Mouse (Mus musculus): ENCODE data around the gene Rgl1. TPM values are rescaled to one million over a fixed set of nuclear protein-coding genes. Genes with fewer than 3 reads are reported as not detected.

Rgl1 gene
- polyA plus RNA-seq, 2 experiments, result 28.5 to 40.5 TPM

DNA sequence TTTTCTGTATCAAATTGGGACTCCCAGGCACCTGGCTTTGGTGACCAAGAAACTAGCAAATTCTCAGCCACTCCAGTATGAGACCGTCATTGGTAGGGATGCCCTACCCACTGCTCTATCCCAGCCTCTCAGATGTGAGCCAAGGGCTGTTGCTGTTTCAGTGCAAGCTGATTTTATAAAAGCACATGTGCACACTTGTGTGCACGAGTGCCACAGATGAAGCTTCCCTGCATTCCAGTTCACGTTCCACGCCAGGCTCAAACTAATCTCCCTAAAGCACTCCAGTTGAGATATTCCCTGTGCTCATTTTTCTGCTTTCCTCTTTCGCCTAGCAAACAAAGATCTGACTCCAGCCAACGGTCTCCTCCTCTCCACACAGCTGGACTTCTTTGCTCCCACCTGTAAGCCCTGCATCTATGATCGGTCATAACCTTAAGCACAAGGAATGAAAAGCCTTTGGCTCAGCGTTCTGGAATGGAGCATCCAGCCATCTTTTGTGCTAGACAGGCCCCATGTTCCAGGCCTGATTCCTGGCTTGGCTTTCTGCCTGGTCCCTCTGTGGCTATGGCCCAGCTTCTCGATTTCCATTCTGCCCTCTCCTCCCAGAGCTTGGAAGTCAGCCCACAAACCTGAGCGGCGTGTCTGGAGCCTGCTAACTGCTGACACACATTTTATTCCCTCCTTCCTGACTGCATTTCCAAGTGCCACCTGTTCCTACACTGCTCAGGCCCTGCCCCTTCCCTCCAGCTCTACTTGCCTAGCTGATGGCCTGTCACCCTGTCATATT lies 125.8 kb downstream of the Rgl1 start:
- peak overlapping the region; percentile 76 for H3K27ac ChIP-seq (replicated peaks; ENCODE audit: low read depth, low read length)
- peak; percentile 88 for ATAC-seq (ENCODE audit: low FRiP score, low read depth)
- no peak for TF ChIP-seq POLR2A (IDR thresholded peaks at IDR 0.05; ENCODE audit: borderline replicate concordance, extremely low read depth, insufficient read depth, insufficient read length)

DNA sequence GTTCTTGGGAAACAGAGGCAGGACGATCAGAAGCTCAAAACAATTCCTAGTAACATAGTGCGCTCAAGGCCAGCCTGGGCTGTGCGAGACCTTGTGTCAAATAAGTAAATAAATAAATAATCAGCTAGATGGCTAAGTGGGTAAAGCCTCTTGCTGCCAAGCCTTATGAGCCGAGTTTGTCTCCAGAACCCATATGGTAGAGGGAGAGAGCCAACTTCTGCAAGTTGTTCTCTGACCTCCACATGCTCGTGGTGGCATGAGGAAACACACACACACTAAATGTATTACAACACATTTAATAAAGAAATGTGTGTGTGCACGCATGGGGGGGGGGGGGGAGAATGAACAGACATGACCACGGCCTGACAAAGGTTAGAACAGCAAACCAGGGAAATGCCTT lies 126.8 kb downstream of the Rgl1 start:
- Histone ChIP-seq H3K36me3 (ENCODE audit: control insufficient read depth, insufficient read depth, low read length) (no peaks in the 10 kb centered on the region), H3K9me3 (ENCODE audit: control insufficient read depth, low read length) (no peaks in the 10 kb centered on the region), H3K9ac (ENCODE audit: low read depth, low read length, severe bottlenecking) (no peak overlapping the region), H3K4me2 (replicated peaks; ENCODE audit: low read depth, low read length, severe bottlenecking) (no peak overlapping the region), H3K27ac (replicated peaks; ENCODE audit: low read depth, low read length) (no peak overlapping the region), H3K27me3 (ENCODE audit: control insufficient read depth, insufficient read depth, low read length) (no peaks in the 10 kb centered on the region), H3K4me1 (ENCODE audit: control insufficient read depth, insufficient read depth, low read length) (peaks cover 26% of the 10 kb centered on the region), H3K4me3 (replicated peaks; ENCODE audit: low read length) (no peak overlapping the region)
- 66% methylated on average over 7 of the region's 7 CpGs for WGBS
- DNase-seq (ENCODE audit: low spot score) (no peak), ATAC-seq (ENCODE audit: low FRiP score, low read depth) (no peak)
- no peak for TF ChIP-seq POLR2A (IDR thresholded peaks at IDR 0.05; ENCODE audit: borderline replicate concordance, extremely low read depth, insufficient read depth, insufficient read length)

More for the DNA sequence above, 125.8 kb downstream of the Rgl1 start:
- H3K27me3 ChIP-seq (ENCODE audit: control insufficient read depth, insufficient read depth, low read length), result no peaks in the 10 kb centered on the region
- no peak overlapping the region for H3K4me3 ChIP-seq (replicated peaks; ENCODE audit: low read length)
- DNase-seq (ENCODE audit: low spot score), result peak; percentile 93
- H3K36me3 ChIP-seq (ENCODE audit: control insufficient read depth, insufficient read depth, low read length), result no peaks in the 10 kb centered on the region
- H3K4me1 ChIP-seq (ENCODE audit: control insufficient read depth, insufficient read depth, low read length), result peaks cover 26% of the 10 kb centered on the region
- no peak overlapping the region for H3K4me2 ChIP-seq (replicated peaks; ENCODE audit: low read depth, low read length, severe bottlenecking)
- H3K9ac ChIP-seq (ENCODE audit: low read depth, low read length, severe bottlenecking), result no peak overlapping the region
- H3K9me3 ChIP-seq (ENCODE audit: control insufficient read depth, low read length), result no peaks in the 10 kb centered on the region
- 26% methylated on average over 11 of the region's 11 CpGs for WGBS

DNA sequence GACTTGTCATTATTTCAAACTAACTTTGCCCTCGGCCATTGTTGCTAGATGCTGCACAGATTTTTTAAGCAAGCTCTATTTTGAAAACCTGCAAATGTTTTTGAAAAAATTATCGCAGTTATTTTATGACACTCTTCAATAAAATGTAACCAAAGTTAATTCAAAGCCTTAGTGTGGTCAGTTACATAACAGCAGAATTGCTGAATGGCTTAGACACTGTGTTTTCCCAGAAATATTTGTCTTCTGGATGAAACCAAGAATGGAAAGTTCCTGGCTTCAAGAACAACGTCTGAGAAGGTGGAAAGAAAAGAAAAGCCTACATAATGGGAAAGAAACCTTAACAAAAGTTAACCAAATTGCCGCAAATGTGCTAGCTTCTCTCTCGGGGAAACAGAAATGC lies 131.5 kb downstream of the Rgl1 start:
- Histone ChIP-seq H3K36me3 (ENCODE audit: control insufficient read depth, insufficient read depth, low read length) (no peaks in the 10 kb centered on the region), H3K27ac (replicated peaks; ENCODE audit: low read depth, low read length) (no peak overlapping the region), H3K4me1 (ENCODE audit: control insufficient read depth, insufficient read depth, low read length) (0 out of 2 replicates have a peak, but pooled peaks cover 2% of the 10 kb centered on the region), H3K27me3 (ENCODE audit: control insufficient read depth, insufficient read depth, low read length) (no peaks in the 10 kb centered on the region), H3K9ac (ENCODE audit: low read depth, low read length, severe bottlenecking) (no peak overlapping the region), H3K4me2 (replicated peaks; ENCODE audit: low read depth, low read length, severe bottlenecking) (no peak overlapping the region), H3K9me3 (ENCODE audit: control insufficient read depth, low read length) (no peaks in the 10 kb centered on the region), H3K4me3 (replicated peaks; ENCODE audit: low read length) (no peak overlapping the region)
- DNase-seq (ENCODE audit: low spot score) (no peak), ATAC-seq (ENCODE audit: low FRiP score, low read depth) (no peak)
- TF ChIP-seq POLR2A (IDR thresholded peaks at IDR 0.05; ENCODE audit: borderline replicate concordance, extremely low read depth, insufficient read depth, insufficient read length), result no peak
- 79% methylated on average over 5 of the region's 5 CpGs for WGBS

DNA sequence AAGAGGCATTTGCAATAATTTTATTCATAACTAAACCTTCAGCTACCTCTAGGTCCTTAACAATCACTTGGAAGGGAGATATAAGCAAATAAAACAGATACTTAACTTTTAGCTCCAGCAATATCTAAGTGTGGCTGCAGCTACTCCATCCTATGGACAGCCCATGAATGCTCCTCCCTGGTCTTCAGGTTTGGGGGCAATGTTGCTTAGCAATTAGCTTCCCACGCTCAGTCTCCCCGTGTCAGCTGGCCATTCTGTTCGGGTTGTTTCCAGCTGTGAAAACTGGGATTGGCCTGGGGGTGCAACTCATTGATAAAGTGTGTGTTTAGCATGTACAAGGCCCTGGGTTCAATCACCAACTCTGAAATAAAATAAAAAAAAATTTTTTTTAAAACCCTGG lies 136.4 kb downstream of the Rgl1 start:
- H3K27me3 ChIP-seq (ENCODE audit: control insufficient read depth, insufficient read depth, low read length), result no peaks in the 10 kb centered on the region
- whole genome bisulfite sequencing, result 65% methylated on average over 3 of the region's 3 CpGs
- no peak overlapping the region for H3K4me2 ChIP-seq (replicated peaks; ENCODE audit: low read depth, low read length, severe bottlenecking)
- no peak overlapping the region for H3K4me3 ChIP-seq (replicated peaks; ENCODE audit: low read length)
- H3K36me3 ChIP-seq (ENCODE audit: control insufficient read depth, insufficient read depth, low read length), result no peaks in the 10 kb centered on the region
- no peak overlapping the region for H3K9ac ChIP-seq (ENCODE audit: low read depth, low read length, severe bottlenecking)
- no peak for TF ChIP-seq POLR2A (IDR thresholded peaks at IDR 0.05; ENCODE audit: borderline replicate concordance, extremely low read depth, insufficient read depth, insufficient read length)
- no peaks in the 10 kb centered on the region for H3K9me3 ChIP-seq (ENCODE audit: control insufficient read depth, low read length)
- no peak overlapping the region for H3K27ac ChIP-seq (replicated peaks; ENCODE audit: low read depth, low read length)
- ATAC-seq (ENCODE audit: low FRiP score, low read depth) (no peak), DNase-seq (ENCODE audit: low spot score) (no peak)
- H3K4me1 ChIP-seq (ENCODE audit: control insufficient read depth, insufficient read depth, low read length), result no peaks in the 10 kb centered on the region

DNA sequence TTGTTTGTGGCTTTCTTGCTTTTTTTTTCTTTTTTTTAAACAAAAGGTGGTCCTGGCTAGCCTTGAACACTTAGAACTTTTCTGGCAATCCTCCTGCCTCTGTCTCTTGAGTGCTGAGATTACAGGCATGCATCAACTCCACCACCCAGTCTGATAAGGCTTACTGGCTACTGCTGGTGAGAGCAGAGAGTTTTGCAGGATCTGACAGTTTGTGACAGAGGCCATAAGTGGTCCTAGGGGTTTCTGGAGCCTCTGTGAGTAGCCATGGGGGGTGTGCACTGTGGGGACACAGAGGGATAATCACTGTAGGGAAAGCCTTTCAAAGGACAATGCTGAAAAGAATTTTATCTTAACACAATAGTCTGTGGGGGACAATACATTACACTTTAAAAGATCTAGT lies 140.5 kb downstream of the Rgl1 start:
- TF ChIP-seq POLR2A (IDR thresholded peaks at IDR 0.05; ENCODE audit: borderline replicate concordance, extremely low read depth, insufficient read depth, insufficient read length), result no peak
- H3K4me3 ChIP-seq (replicated peaks; ENCODE audit: low read length), result peak overlapping the region; percentile 66
- H3K4me2 ChIP-seq (replicated peaks; ENCODE audit: low read depth, low read length, severe bottlenecking), result peak overlapping the region; percentile 88
- no peaks in the 10 kb centered on the region; the same call in 1 of the 2 replicates for H3K36me3 ChIP-seq (ENCODE audit: control insufficient read depth, insufficient read depth, low read length)
- peak overlapping the region; percentile 81; the same call in 1 of the 2 replicates for H3K9ac ChIP-seq (ENCODE audit: low read depth, low read length, severe bottlenecking)
- no peak for DNase-seq (ENCODE audit: low spot score)
- no peaks in the 10 kb centered on the region for H3K27me3 ChIP-seq (ENCODE audit: control insufficient read depth, insufficient read depth, low read length)
- no peak for ATAC-seq (ENCODE audit: low FRiP score, low read depth)
- no peak overlapping the region for H3K27ac ChIP-seq (replicated peaks; ENCODE audit: low read depth, low read length)
- peaks cover 19% of the 10 kb centered on the region for H3K4me1 ChIP-seq (ENCODE audit: control insufficient read depth, insufficient read depth, low read length)
- H3K9me3 ChIP-seq (ENCODE audit: control insufficient read depth, low read length), result no peaks in the 10 kb centered on the region

Data from limb, embryonic 14.5 days (tissue).